Mouse (Mus musculus): Measurements from ENCODE around the gene Lmf2. TPM values are rescaled to one million over a fixed set of nuclear protein-coding genes. Genes with fewer than 3 reads are reported as not detected.

Gene Lmf2
- 29.8 and 31.8 TPM in 2 replicates for polyA plus RNA-seq (2014; fragmentation: Nextera tagmentation; extraction: Ambion mirVana)

- Histone ChIP-seq H3K4me2 (peak within 1 kb of the TSS; percentile 85), H3K4me3 (ENCODE audit: low read depth, low read length) (peak within 1 kb of the TSS; percentile 74), H3K9me3 (ENCODE audit: control insufficient read depth, low read length) (no peaks in the 10 kb centered on the region), H3K27me3 (ENCODE audit: control insufficient read depth, insufficient read depth, low read length) (no peaks in the 10 kb centered on the region), H3K9ac (ENCODE audit: low read length) (peak within 1 kb of the TSS; percentile 82), H3K27ac (ENCODE audit: low read depth, low read length) (peak within 1 kb of the TSS; percentile 69), H3K36me3 (ENCODE audit: control insufficient read depth, insufficient read depth, low read length) (peaks cover 19% of the 10 kb centered on the region), H3K4me1 (ENCODE audit: control insufficient read depth, insufficient read depth, low read length) (peaks cover 14% of the 10 kb centered on the region)
- peak; percentile 100 for DNase-seq (ENCODE audit: low spot score, missing footprints)
- WGBS, result under 1% methylated on average over 64 of the region's 64 CpGs
- peak; percentile 91 for ATAC-seq (ENCODE audit: low FRiP score)
Measured at GRCm38 (mm10) chr15:89355241-89356187, at the start of gene Lmf2, which contains the start of gene Ncaph2. Gene Lmf2, minus strand, starts transcription at chr15:89355659. Gene Ncaph2, plus strand, starts transcription at chr15:89355719.

- no peaks in the 10 kb centered on the region for H3K36me3 ChIP-seq (ENCODE audit: control insufficient read depth, insufficient read depth, low read length)
- no peaks in the 10 kb centered on the region for H3K4me1 ChIP-seq (ENCODE audit: control insufficient read depth, insufficient read depth, low read length)
- DNase-seq (ENCODE audit: low spot score, missing footprints) (peak; percentile 54), ATAC-seq (ENCODE audit: low FRiP score) (no peak)
- H3K27ac ChIP-seq (ENCODE audit: low read depth, low read length), result no peak overlapping the region
- WGBS, result 85% methylated on average over 10 of the region's 10 CpGs
- no peaks in the 10 kb centered on the region for H3K27me3 ChIP-seq (ENCODE audit: control insufficient read depth, insufficient read depth, low read length)
- no peak overlapping the region for H3K9ac ChIP-seq (ENCODE audit: low read length)
- H3K4me2 ChIP-seq, result no peak overlapping the region
- no peak overlapping the region for H3K4me3 ChIP-seq (ENCODE audit: low read depth, low read length)
- no peaks in the 10 kb centered on the region for H3K9me3 ChIP-seq (ENCODE audit: control insufficient read depth, low read length)
Measured at GRCm38 (mm10) chr15:89404831-89405623, 49.6 kb upstream of the Lmf2 start.

GRCm38 (mm10) chr15:89402471-89402870, 47.0 kb upstream of the Lmf2 start:
- Histone ChIP-seq H3K9me3 (ENCODE audit: control insufficient read depth, low read length) (no peaks in the 10 kb centered on the region), H3K27ac (ENCODE audit: low read depth, low read length) (no peak overlapping the region), H3K36me3 (ENCODE audit: control insufficient read depth, insufficient read depth, low read length) (no peaks in the 10 kb centered on the region), H3K4me3 (ENCODE audit: low read depth, low read length) (no peak overlapping the region), H3K9ac (ENCODE audit: low read length) (no peak overlapping the region), H3K4me1 (ENCODE audit: control insufficient read depth, insufficient read depth, low read length) (no peaks in the 10 kb centered on the region), H3K4me2 (no peak overlapping the region), H3K27me3 (ENCODE audit: control insufficient read depth, insufficient read depth, low read length) (no peaks in the 10 kb centered on the region)
- ATAC-seq (ENCODE audit: low FRiP score) (no peak), DNase-seq (ENCODE audit: low spot score, missing footprints) (peak; percentile 6)
- 89% methylated on average over 1 of the region's 1 CpGs for WGBS

- WGBS, result 58% methylated on average over 1 of the region's 1 CpGs
- H3K9me3 ChIP-seq (ENCODE audit: control insufficient read depth, low read length), result no peaks in the 10 kb centered on the region
- H3K4me2 ChIP-seq, result no peak overlapping the region
- H3K36me3 ChIP-seq (ENCODE audit: control insufficient read depth, insufficient read depth, low read length), result no peaks in the 10 kb centered on the region
- H3K4me1 ChIP-seq (ENCODE audit: control insufficient read depth, insufficient read depth, low read length), result no peaks in the 10 kb centered on the region
- no peak overlapping the region for H3K4me3 ChIP-seq (ENCODE audit: low read depth, low read length)
- no peaks in the 10 kb centered on the region for H3K27me3 ChIP-seq (ENCODE audit: control insufficient read depth, insufficient read depth, low read length)
- no peak overlapping the region for H3K27ac ChIP-seq (ENCODE audit: low read depth, low read length)
- DNase-seq (ENCODE audit: low spot score, missing footprints) (no peak), ATAC-seq (ENCODE audit: low FRiP score) (no peak)
- no peak overlapping the region for H3K9ac ChIP-seq (ENCODE audit: low read length)
Measured at GRCm38 (mm10) chr15:89399716-89400115, 44.3 kb upstream of the Lmf2 start.

- Histone ChIP-seq H3K4me3 (ENCODE audit: low read depth, low read length) (no peak overlapping the region), H3K9ac (ENCODE audit: low read length) (no peak overlapping the region), H3K27ac (ENCODE audit: low read depth, low read length) (no peak overlapping the region), H3K36me3 (ENCODE audit: control insufficient read depth, insufficient read depth, low read length) (no peaks in the 10 kb centered on the region), H3K27me3 (ENCODE audit: control insufficient read depth, insufficient read depth, low read length) (no peaks in the 10 kb centered on the region), H3K9me3 (ENCODE audit: control insufficient read depth, low read length) (no peaks in the 10 kb centered on the region), H3K4me2 (no peak overlapping the region), H3K4me1 (ENCODE audit: control insufficient read depth, insufficient read depth, low read length) (no peaks in the 10 kb centered on the region)
- no peak for ATAC-seq (ENCODE audit: low FRiP score)
- no peak for DNase-seq (ENCODE audit: low spot score, missing footprints)
- 83% methylated on average over 2 of the region's 2 CpGs for WGBS
Measured at GRCm38 (mm10) chr15:89398146-89398545, 42.7 kb upstream of the Lmf2 start.

GRCm38 (mm10) chr15:89396883-89397282, 41.4 kb upstream of the Lmf2 start:
- Histone ChIP-seq H3K4me1 (ENCODE audit: control insufficient read depth, insufficient read depth, low read length) (no peaks in the 10 kb centered on the region), H3K4me3 (ENCODE audit: low read depth, low read length) (no peak overlapping the region), H3K27me3 (ENCODE audit: control insufficient read depth, insufficient read depth, low read length) (no peaks in the 10 kb centered on the region), H3K27ac (ENCODE audit: low read depth, low read length) (no peak overlapping the region), H3K36me3 (ENCODE audit: control insufficient read depth, insufficient read depth, low read length) (no peaks in the 10 kb centered on the region), H3K9ac (ENCODE audit: low read length) (no peak overlapping the region), H3K9me3 (ENCODE audit: control insufficient read depth, low read length) (no peaks in the 10 kb centered on the region), H3K4me2 (no peak overlapping the region)
- DNase-seq (ENCODE audit: low spot score, missing footprints) (no peak), ATAC-seq (ENCODE audit: low FRiP score) (no peak)
- WGBS, result 92% methylated on average over 4 of the region's 4 CpGs

- no peak for ATAC-seq (ENCODE audit: low FRiP score)
- 93% methylated on average over 10 of the region's 10 CpGs for WGBS
Measured at GRCm38 (mm10) chr15:89390081-89390480, 34.6 kb upstream of the Lmf2 start.

GRCm38 (mm10) chr15:89387127-89387526, 31.7 kb upstream of the Lmf2 start:
- Histone ChIP-seq H3K4me2 (no peak overlapping the region), H3K9me3 (ENCODE audit: control insufficient read depth, low read length) (no peaks in the 10 kb centered on the region), H3K36me3 (ENCODE audit: control insufficient read depth, insufficient read depth, low read length) (no peaks in the 10 kb centered on the region), H3K9ac (ENCODE audit: low read length) (no peak overlapping the region), H3K27ac (ENCODE audit: low read depth, low read length) (no peak overlapping the region), H3K27me3 (ENCODE audit: control insufficient read depth, insufficient read depth, low read length) (no peaks in the 10 kb centered on the region), H3K4me1 (ENCODE audit: control insufficient read depth, insufficient read depth, low read length) (no peaks in the 10 kb centered on the region), H3K4me3 (ENCODE audit: low read depth, low read length) (no peak overlapping the region)
- 47% methylated on average over 12 of the region's 12 CpGs for WGBS
- ATAC-seq (ENCODE audit: low FRiP score) (no peak), DNase-seq (ENCODE audit: low spot score, missing footprints) (no peak)

More at GRCm38 (mm10) chr15:89390081-89390480, 34.6 kb upstream of the Lmf2 start:
- H3K36me3 ChIP-seq (ENCODE audit: control insufficient read depth, insufficient read depth, low read length), result no peaks in the 10 kb centered on the region
- DNase-seq (ENCODE audit: low spot score, missing footprints), result no peak
- no peak overlapping the region for H3K4me2 ChIP-seq
- no peak overlapping the region for H3K9ac ChIP-seq (ENCODE audit: low read length)
- no peaks in the 10 kb centered on the region for H3K27me3 ChIP-seq (ENCODE audit: control insufficient read depth, insufficient read depth, low read length)
- no peaks in the 10 kb centered on the region for H3K9me3 ChIP-seq (ENCODE audit: control insufficient read depth, low read length)
- H3K4me3 ChIP-seq (ENCODE audit: low read depth, low read length), result no peak overlapping the region
- H3K27ac ChIP-seq (ENCODE audit: low read depth, low read length), result no peak overlapping the region
- H3K4me1 ChIP-seq (ENCODE audit: control insufficient read depth, insufficient read depth, low read length), result no peaks in the 10 kb centered on the region

- 92% methylated on average over 7 of the region's 7 CpGs for WGBS
- ATAC-seq (ENCODE audit: low FRiP score) (no peak), DNase-seq (ENCODE audit: low spot score, missing footprints) (peak; percentile 60)
- H3K27ac ChIP-seq (ENCODE audit: low read depth, low read length), result no peak within 1 kb of the TSS
- H3K9ac ChIP-seq (ENCODE audit: low read length), result no peak within 1 kb of the TSS
- H3K4me1 ChIP-seq (ENCODE audit: control insufficient read depth, insufficient read depth, low read length), result no peaks in the 10 kb centered on the region
- no peak within 1 kb of the TSS for H3K4me3 ChIP-seq (ENCODE audit: low read depth, low read length)
- H3K27me3 ChIP-seq (ENCODE audit: control insufficient read depth, insufficient read depth, low read length), result peaks cover 7% of the 10 kb centered on the region
- no peak within 1 kb of the TSS for H3K4me2 ChIP-seq
- no peaks in the 10 kb centered on the region for H3K9me3 ChIP-seq (ENCODE audit: control insufficient read depth, low read length)
- H3K36me3 ChIP-seq (ENCODE audit: control insufficient read depth, insufficient read depth, low read length), result no peaks in the 10 kb centered on the region
Measured at GRCm38 (mm10) chr15:89384617-89385016, 29.2 kb upstream of the Lmf2 start, which contains the start of gene Klhdc7b. Gene Klhdc7b, plus strand, starts transcription at chr15:89384917.
